Mouse (Mus musculus): ENCODE data around the gene Agt. TPM values are rescaled to one million over a fixed set of nuclear protein-coding genes. Genes with fewer than 3 reads are reported as not detected.
A peak's percentile ranks its signal among the peaks of the same experiment; 100 is the strongest.

The Agt gene
- total and polyA plus RNA-seq, 3 experiments: not detected

GRCm38 (mm10) chr8:124573552-124574340 is 4.2 kb upstream of the Agt start:
- Histone ChIP-seq H3K27me3 (replicated peaks) (peaks cover 24% of the 10 kb centered on the region), H3K27ac (ENCODE audit: insufficient read depth, low read depth) (peak overlapping the region; percentile 2; the same call in 1 of the 2 replicates), H3K4me3 (replicated peaks in 1 of 3; ENCODE audit: low read depth in 2 of 3, low read length in 2 of 3, poor library complexity in 1 of 3) (peak overlapping the region; percentile 34 to 55 (median 49)), H3K9me3 (replicated peaks; ENCODE audit: low read length) (peaks cover 3% of the 10 kb centered on the region), H3K4me2 (ENCODE audit: insufficient read depth, low read depth, poor library complexity, severe bottlenecking) (peak overlapping the region; percentile 38), H3K79me2 (replicated peaks; ENCODE audit: control insufficient read depth, extremely low read depth, insufficient read depth, poor library complexity, severe bottlenecking) (no peaks in the 10 kb centered on the region), H3K4me1 (ENCODE audit: control insufficient read depth in 1 of 2, insufficient read depth in 2 of 2) (peaks cover 10 to 28% of the 10 kb centered on the region in 2 experiments), H3K9ac (ENCODE audit: insufficient read depth, low read depth) (peak overlapping the region; percentile 3), H3K36me3 (replicated peaks in 1 of 2; ENCODE audit: control insufficient read depth in 1 of 2, insufficient read depth in 1 of 2, low read length in 1 of 2) (no peaks in the 10 kb centered on the region)
- DNase-seq (ENCODE audit: extremely low read depth): peak; percentile 94
- TF ChIP-seq ZKSCAN1 (IDR thresholded peaks at IDR 0.05; ENCODE audit: borderline replicate concordance, low read depth, low read length) (peak; percentile 93), USF1 (IDR thresholded peaks at IDR 0.05; ENCODE audit: low read depth, low read length) (no peak), CTCF (conservative IDR thresholded peaks at IDR 0.05 in 1 of 2, IDR thresholded peaks at IDR 0.05 in 1 of 2; ENCODE audit: low read depth in 2 of 2, low read length in 2 of 2) (peak; percentile 81 to 89), ZNF384 (IDR thresholded peaks at IDR 0.05; ENCODE audit: low read depth, low read length) (peak; percentile 89), ZMIZ1 (IDR thresholded peaks at IDR 0.05; ENCODE audit: low read depth, low read length) (no peak), GABPA (IDR thresholded peaks at IDR 0.05; ENCODE audit: insufficient replicate concordance, low read depth, low read length) (no peak), UBTF (IDR thresholded peaks at IDR 0.05; ENCODE audit: low read depth, low read length) (no peak), ETS1 (conservative IDR thresholded peaks at IDR 0.05; ENCODE audit: low read depth, low read length) (no peak), TCF12 (IDR thresholded peaks at IDR 0.05; ENCODE audit: low read depth, low read length) (peak; percentile 51; the same call in 1 of the 2 replicates), JUN (IDR thresholded peaks at IDR 0.05; ENCODE audit: insufficient read depth, low read depth, low read length) (peak; percentile 15; the same call in 1 of the 2 replicates), MAX (IDR thresholded peaks at IDR 0.05; ENCODE audit: low read length) (peak; percentile 21; the same call in 1 of the 2 replicates), RCOR1 (conservative IDR thresholded peaks at IDR 0.05; ENCODE audit: low read depth, low read length) (no peak), NRF1 (IDR thresholded peaks at IDR 0.05; ENCODE audit: low read depth, low read length) (no peak; the same call in 1 of the 2 replicates), KAT2A (IDR thresholded peaks at IDR 0.05; ENCODE audit: insufficient replicate concordance, low read length) (0 out of 2 replicates have a peak, but pooled peaks have one; percentile 17), MEF2A (IDR thresholded peaks at IDR 0.05; ENCODE audit: borderline replicate concordance, low read depth, low read length) (no peak), JUND (conservative IDR thresholded peaks at IDR 0.05; ENCODE audit: low read depth, low read length) (peak; percentile 37; the same call in 1 of the 2 replicates), USF2 (conservative IDR thresholded peaks at IDR 0.05; ENCODE audit: low read depth, low read length) (no peak), ELF1 (IDR thresholded peaks at IDR 0.05; ENCODE audit: low read depth, low read length) (peak; percentile 68), E2F4 (IDR thresholded peaks at IDR 0.05; ENCODE audit: insufficient replicate concordance, low read depth, low read length) (no peak), RAD21 (IDR thresholded peaks at IDR 0.05; ENCODE audit: low read depth, low read length) (peak; percentile 80), MAZ (IDR thresholded peaks at IDR 0.05; ENCODE audit: low read depth, low read length) (no peak), POLR2AphosphoS2 (IDR thresholded peaks at IDR 0.05; ENCODE audit: low read depth, low read length) (no peak), SIN3A (IDR thresholded peaks at IDR 0.05; ENCODE audit: low read length) (peak; percentile 69; the same call in 1 of the 2 replicates), MYC (IDR thresholded peaks at IDR 0.05; ENCODE audit: low read depth, low read length) (peak; percentile 69; the same call in 1 of the 2 replicates), MAFK (IDR thresholded peaks at IDR 0.05; ENCODE audit: insufficient replicate concordance, low read length) (0 out of 2 replicates have a peak, but pooled peaks have one; percentile 38), HCFC1 (IDR thresholded peaks at IDR 0.05; ENCODE audit: low read depth, low read length) (no peak; the same call in 1 of the 2 replicates), PAX5 (IDR thresholded peaks at IDR 0.05; ENCODE audit: low read length) (no peak), POLR2A (IDR thresholded peaks at IDR 0.05; ENCODE audit: low read depth, low read length) (peak; percentile 70), MXI1 (IDR thresholded peaks at IDR 0.05; ENCODE audit: low read depth, low read length) (no peak), TBP (conservative IDR thresholded peaks at IDR 0.05; ENCODE audit: low read depth, low read length) (peak; percentile 55; the same call in 1 of the 2 replicates), NELFE (IDR thresholded peaks at IDR 0.05; ENCODE audit: low read depth, low read length) (peak; percentile 32; the same call in 1 of the 2 replicates), BHLHE40 (IDR thresholded peaks at IDR 0.05; ENCODE audit: low read depth, low read length) (no peak; the same call in 1 of the 2 replicates), CHD1 (IDR thresholded peaks at IDR 0.05; ENCODE audit: low read depth, low read length) (no peak; the same call in 1 of the 2 replicates), IRF4 (IDR thresholded peaks at IDR 0.05; ENCODE audit: low read depth, low read length) (peak; percentile 33; the same call in 1 of the 2 replicates), ZC3H11A (IDR thresholded peaks at IDR 0.05; ENCODE audit: low read depth, low read length) (no peak), EP300 (IDR thresholded peaks at IDR 0.05; ENCODE audit: low read length) (peak; percentile 45), SMC3 (IDR thresholded peaks at IDR 0.05; ENCODE audit: low read depth, low read length) (peak; percentile 71), CHD2 (IDR thresholded peaks at IDR 0.05; ENCODE audit: low read length) (no peak)
- dilution Hi-C loops (cut with MboI; ENCODE audit: extremely low pct_ligation_motif_present, extremely low pct_unique_long_range_greater_than_20kb, low sequenced_read_pairs) (no loop called here), in situ Hi-C loops (cut with MboI; ENCODE audit: low pct_ligation_motif_present, low pct_unique_long_range_greater_than_20kb, low sequenced_read_pairs) (no loop called here)

Measured in CH12.LX (cell line).